Mouse (Mus musculus) urinary bladder, adult 2 months (tissue): Measurements from ENCODE around the gene Fgf9. TPM values are rescaled to one million over a fixed set of nuclear protein-coding genes. Genes with fewer than 3 reads are reported as not detected.

Source experiments
- DNase-seq: peaks from one replicate; pipeline ENCODE4 v3.0.0; 2022; ENCODE audit warnings: low spot score
- polyA plus RNA-seq: library from polyadenylated mRNA; depleted of rRNA; stranded (reverse); fragments of >200 nt; gene quantifications from 2 replicates; pipeline ENCODE4 v1.2.3, GENCODE M21; 2012

Fgf9 gene
- polyA plus RNA-seq, 1 experiment = 8.7 TPM

- no peak for DNase-seq
Measured at GRCm38 (mm10) chr14:58089486-58089885, 19.1 kb downstream of the Fgf9 start.

DNA sequence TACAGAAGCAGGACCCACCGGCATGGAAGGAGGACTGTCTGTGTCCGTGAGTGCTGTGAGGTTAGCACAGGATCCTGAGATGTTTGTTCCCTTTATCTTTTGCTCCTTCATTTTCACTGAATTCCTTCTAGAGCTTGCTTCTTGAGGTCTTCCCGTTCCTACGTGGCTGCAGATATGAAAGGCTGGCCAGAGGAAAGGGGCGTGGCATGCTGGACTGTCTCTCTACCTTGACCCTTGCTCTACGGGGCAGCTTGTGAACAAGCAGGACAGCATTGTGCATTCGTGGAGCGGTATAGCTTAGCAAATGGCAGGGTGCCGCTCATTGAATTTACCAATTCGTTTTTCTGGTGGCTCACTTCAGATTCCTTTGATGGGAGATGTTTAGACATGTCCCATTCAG is 21.0 kb downstream of the Fgf9 start:
- DNase-seq = no peak

DNA sequence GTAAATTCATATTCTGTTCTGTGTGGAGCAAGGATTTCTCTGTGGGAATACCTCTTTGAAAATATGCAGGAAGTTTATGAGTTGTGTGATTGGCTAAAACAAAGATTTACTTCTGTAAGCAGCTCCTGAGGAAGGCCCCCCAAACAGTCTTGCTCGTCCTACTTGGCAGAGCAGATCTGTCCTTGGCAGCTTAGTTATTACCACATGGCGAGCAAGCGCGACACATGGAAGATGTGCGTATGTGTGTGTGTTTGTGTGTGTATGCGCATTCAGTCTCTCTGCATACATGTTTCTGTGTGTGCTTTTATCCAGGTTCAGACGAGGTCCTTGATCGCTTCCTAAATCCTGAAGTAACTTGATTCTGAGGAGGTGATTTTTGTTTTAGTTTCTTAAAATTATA is 29.3 kb downstream of the Fgf9 start:
- no peak for DNase-seq

- no peak for DNase-seq
Measured at GRCm38 (mm10) chr14:58101298-58101697, 31.0 kb downstream of the Fgf9 start.

GRCm38 (mm10) chr14:58104266-58104665 is 33.9 kb downstream of the Fgf9 start:
- no peak for DNase-seq

DNA sequence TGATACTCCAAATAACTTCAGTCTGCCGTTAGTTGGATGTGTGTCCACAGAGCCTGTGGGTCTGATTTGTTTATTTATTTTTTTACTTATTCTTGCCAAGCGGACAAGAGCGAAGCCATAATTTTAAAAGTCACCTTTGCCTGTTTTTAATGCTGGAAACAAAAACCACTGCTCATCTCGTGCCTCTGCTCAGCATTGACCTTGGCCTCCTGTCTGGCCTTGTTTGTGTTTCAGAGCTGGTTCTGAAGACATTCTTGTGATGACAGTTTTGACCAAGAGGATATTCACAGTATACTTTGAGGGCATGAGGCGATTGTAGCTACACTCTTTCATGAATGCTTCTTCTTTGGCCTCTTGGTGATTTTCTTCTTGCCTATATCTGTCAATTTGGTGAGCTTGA is 35.2 kb downstream of the Fgf9 start:
- no peak for DNase-seq

DNA sequence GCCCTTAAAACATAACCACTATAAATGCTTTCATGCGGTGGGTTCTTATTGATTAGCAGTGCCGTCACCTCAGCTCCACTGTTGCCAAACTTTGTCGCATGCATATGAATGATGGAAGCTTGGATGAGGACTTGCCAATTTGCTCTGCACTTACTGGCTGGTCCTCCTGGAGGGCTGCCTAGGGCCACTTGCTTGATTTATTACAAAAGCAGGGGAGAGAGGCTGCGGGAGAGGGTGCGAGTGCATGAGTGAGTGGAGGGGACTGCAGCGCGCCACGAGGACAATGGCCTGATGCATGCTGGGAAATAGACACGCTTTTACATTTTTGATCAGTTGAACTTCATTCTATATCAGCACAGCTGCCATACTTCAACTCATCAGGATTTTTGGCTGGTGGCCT is 39.3 kb downstream of the Fgf9 start:
- no peak for DNase-seq

DNA sequence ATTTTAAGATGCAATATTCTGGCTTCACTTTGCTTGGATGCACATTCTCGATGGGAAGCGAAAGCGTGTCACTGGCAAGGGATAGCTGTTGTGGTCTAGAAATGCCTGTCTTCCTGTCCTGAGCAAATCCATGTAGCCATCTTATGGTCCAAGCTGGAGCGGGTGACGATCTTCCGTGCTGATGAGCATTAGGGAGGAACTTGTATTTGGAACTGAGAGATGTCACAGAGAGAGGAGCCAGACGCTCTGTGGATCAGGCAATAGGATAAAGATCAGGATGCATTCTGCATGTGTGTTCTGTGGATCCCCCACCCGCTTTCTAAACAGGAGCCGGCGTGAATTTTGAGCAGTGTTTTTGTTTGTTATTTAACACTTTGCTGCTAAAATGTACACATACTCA is 41.2 kb downstream of the Fgf9 start:
- no peak for DNase-seq

DNA sequence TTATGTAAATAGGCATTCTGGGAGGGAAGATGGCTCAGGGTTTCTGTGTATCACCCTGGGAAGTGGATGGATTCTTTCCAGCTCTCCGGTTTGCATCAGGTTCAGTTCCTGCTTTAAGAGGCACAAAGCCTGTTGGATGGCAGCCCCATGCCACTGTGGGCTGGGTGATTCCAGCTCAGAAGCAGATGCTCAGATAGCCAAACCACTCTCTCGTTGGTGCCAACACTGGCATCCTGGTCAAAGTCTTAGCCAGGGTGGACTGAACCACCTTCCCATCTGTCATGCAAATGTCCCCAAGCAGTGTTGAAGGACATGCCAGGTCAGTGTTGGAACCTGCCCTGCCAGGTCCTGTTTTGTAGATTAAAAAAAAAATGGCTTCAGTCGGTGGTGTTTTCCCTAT is 42.0 kb downstream of the Fgf9 start:
- no peak for DNase-seq

- no peak for DNase-seq
Measured at GRCm38 (mm10) chr14:58113180-58113579, 42.8 kb downstream of the Fgf9 start.

DNA sequence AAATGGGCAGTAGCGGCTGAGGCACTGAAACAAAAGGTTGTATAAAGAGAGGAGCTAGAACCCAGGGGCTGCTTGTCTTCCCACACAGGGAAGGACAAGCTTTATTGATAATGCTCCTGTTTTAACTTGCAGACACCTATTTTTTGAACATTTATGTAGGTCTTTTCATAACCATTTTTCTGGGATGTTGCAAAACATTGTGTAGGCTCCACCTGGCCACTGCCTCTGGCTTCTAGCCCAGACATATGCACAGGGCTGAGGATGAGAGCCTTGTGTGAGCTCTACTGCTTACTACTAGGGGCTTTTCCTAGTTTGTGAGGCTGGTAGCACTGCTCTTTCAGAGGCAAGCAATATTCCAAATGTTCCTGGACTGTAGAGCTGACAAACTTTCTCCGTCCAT is 43.8 kb downstream of the Fgf9 start:
- DNase-seq = no peak

GRCm38 (mm10) chr14:58124625-58125024 is 54.3 kb downstream of the Fgf9 start:
- no peak for DNase-seq

DNA sequence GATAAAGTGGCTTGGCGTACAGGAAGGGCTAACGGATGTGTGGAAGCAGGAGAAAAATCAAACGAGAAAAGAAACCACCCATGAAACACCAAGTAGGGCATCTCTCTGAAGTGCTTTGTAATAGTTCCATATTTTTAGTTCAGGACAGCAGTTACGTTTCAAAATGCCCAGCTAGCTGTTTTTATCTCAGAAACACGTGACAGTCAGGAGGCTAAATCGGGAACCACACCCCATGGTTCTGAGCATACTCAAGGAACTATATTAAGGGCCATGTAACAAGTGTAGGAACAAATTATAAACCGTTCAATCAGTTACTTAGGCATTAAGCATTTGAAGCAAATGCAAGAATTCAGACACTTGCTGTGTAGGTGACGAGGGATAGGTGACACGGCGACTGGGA is 56.2 kb downstream of the Fgf9 start:
- no peak for DNase-seq

- no peak for DNase-seq
Measured at GRCm38 (mm10) chr14:58139506-58140055, 69.2 kb downstream of the Fgf9 start.

- DNase-seq = no peak
Measured at GRCm38 (mm10) chr14:58149637-58150470, 79.5 kb downstream of the Fgf9 start.

DNA sequence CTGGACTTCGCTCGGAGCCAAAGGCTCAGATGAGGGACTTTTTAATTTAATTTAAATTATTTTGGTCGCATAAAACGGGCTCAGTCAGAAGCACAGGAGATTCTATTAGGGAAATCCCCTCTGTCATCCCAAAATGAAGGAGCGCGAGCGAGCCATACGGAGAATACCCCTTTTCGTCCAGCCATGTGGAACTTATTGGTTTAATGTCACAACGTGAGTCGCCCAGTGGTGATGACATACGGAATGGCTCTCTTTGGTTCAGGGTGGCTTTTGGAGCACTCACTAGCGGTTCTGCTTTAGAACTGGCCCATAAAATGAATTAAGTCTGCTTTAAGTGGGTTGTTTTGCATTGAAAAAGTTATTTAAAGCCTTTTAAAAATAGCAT is 80.1 kb downstream of the Fgf9 start:
- DNase-seq = no peak

- no peak for DNase-seq
Measured at GRCm38 (mm10) chr14:58152110-58152509, 81.8 kb downstream of the Fgf9 start.

- no peak for DNase-seq
Measured at GRCm38 (mm10) chr14:58153470-58154416, 83.4 kb downstream of the Fgf9 start.

GRCm38 (mm10) chr14:58160624-58161023 is 90.3 kb downstream of the Fgf9 start:
- no peak for DNase-seq
